Comparison of ENCODE assay signal across 8 mouse cellular contexts in genomic region chr5:71700468-71701272, GRCm38 (mm10). TPM values are rescaled to one million over a fixed set of nuclear protein-coding genes. Genes with fewer than 3 reads are reported as not detected.
A peak's percentile ranks its signal among the peaks of the same experiment; 100 is the strongest.
DNase-seq lines count a peak whose midpoint lies in the region; ATAC-seq and TF ChIP-seq lines count a peak whose summit lies in the region.

No protein-coding gene starts in this region.

- H3K36me3 ChIP-seq in intestine, postnatal 0 days (ENCODE audit: control insufficient read depth, insufficient read depth) = no peaks in the 10 kb centered on the region
- no peaks in the 10 kb centered on the region for H3K36me3 ChIP-seq in limb, embryonic 10.5 days
- no peaks in the 10 kb centered on the region for H3K36me3 ChIP-seq in midbrain, embryonic 15.5 days (replicated peaks)
- H3K36me3 ChIP-seq in testis, adult 2 months (ENCODE audit: control insufficient read depth, insufficient read depth, low read length) = no peaks in the 10 kb centered on the region

- peak; percentile 6 to 11 for DNase-seq in adrenal gland, postnatal 4 days (ENCODE audit: low spot score in 2 of 2)
- peak; percentile 81 for DNase-seq in embryo, embryonic 11 days
- peak; percentile 74 for DNase-seq in limb, embryonic 10.5 days (ENCODE audit: low spot score)

- TF ChIP-seq CTCF in intestine, postnatal 0 days (IDR thresholded peaks at IDR 0.05; ENCODE audit: low read depth) = peak; percentile 59
- TF ChIP-seq CTCF in testis, adult 2 months (IDR thresholded peaks at IDR 0.05; ENCODE audit: control insufficient read depth, insufficient read depth, insufficient replicate concordance, low read depth, low read length) = no peak

- H3K27me3 ChIP-seq in intestine, postnatal 0 days (replicated peaks; ENCODE audit: control insufficient read depth, insufficient read depth, low read length) = peaks cover 15% of the 10 kb centered on the region
- H3K27me3 ChIP-seq in limb, embryonic 10.5 days (ENCODE audit: low read depth, poor library complexity, severe bottlenecking) = peaks cover 34% of the 10 kb centered on the region
- H3K27me3 ChIP-seq in midbrain, embryonic 15.5 days (replicated peaks) = no peaks in the 10 kb centered on the region
- H3K27me3 ChIP-seq in testis, adult 2 months (ENCODE audit: control insufficient read depth, insufficient read depth, low read length) = no peaks in the 10 kb centered on the region; the same call in 1 of the 2 replicates

- peak overlapping the region; percentile 40 for H3K4me3 ChIP-seq in intestine, postnatal 0 days (ENCODE audit: low read depth, low read length)
- peak overlapping the region; percentile 57 for H3K4me3 ChIP-seq in limb, embryonic 10.5 days
- peak overlapping the region; percentile 54 for H3K4me3 ChIP-seq in midbrain, embryonic 15.5 days
- peak overlapping the region; percentile 68 for H3K4me3 ChIP-seq in testis, adult 2 months (ENCODE audit: control insufficient read depth, low read depth, low read length)

- peak overlapping the region; percentile 28; the same call in 1 of the 2 replicates for H3K9ac ChIP-seq in intestine, postnatal 0 days (ENCODE audit: low read depth, low read length)
- H3K9ac ChIP-seq in midbrain, embryonic 15.5 days = peak overlapping the region; percentile 52

- ATAC-seq in granulocyte monocyte progenitor cell, adult 5-6 weeks (replicated peaks; ENCODE audit: poor library complexity, severe bottlenecking) = peak; percentile 46
- ATAC-seq in intestine, postnatal 0 days = peak; percentile 25; the same call in 1 of the 2 replicates
- peak; percentile 94 for ATAC-seq in midbrain, embryonic 15.5 days (replicated peaks)
- no peak for ATAC-seq in erythroid progenitor cell, adult 5-6 weeks (replicated peaks; ENCODE audit: low FRiP score, poor library complexity, severe bottlenecking)

- H3K9me3 ChIP-seq in intestine, postnatal 0 days (ENCODE audit: control insufficient read depth) = no peaks in the 10 kb centered on the region
- no peaks in the 10 kb centered on the region for H3K9me3 ChIP-seq in limb, embryonic 10.5 days (replicated peaks)
- H3K9me3 ChIP-seq in midbrain, embryonic 15.5 days = no peaks in the 10 kb centered on the region

- under 1% methylated on average over 46 of the region's 46 CpGs for WGBS in intestine, postnatal 0 days
- WGBS in limb, embryonic 10.5 days = under 1% methylated on average over 46 of the region's 46 CpGs
- WGBS in midbrain, embryonic 15.5 days = 0% methylated on average over 46 of the region's 46 CpGs

- no peak overlapping the region for H3K27ac ChIP-seq in intestine, postnatal 0 days (ENCODE audit: low read depth, low read length)
- H3K27ac ChIP-seq in limb, embryonic 10.5 days = no peak overlapping the region; the same call in 1 of the 2 replicates
- peak overlapping the region; percentile 61 for H3K27ac ChIP-seq in midbrain, embryonic 15.5 days
- no peak overlapping the region for H3K27ac ChIP-seq in testis, adult 2 months (ENCODE audit: control insufficient read depth, insufficient read depth, low read depth, low read length)

- TF ChIP-seq POLR2A in testis, adult 2 months (IDR thresholded peaks at IDR 0.05; ENCODE audit: control insufficient read depth, low read depth, low read length) = no peak

- H3K4me2 ChIP-seq in intestine, postnatal 0 days (replicated peaks; ENCODE audit: low read depth) = peak overlapping the region; percentile 75
- peak overlapping the region; percentile 79 for H3K4me2 ChIP-seq in midbrain, embryonic 15.5 days

- H3K4me1 ChIP-seq in intestine, postnatal 0 days (replicated peaks; ENCODE audit: control insufficient read depth, insufficient read depth, low read length) = 0 out of 2 replicates have a peak, but pooled peaks cover 3% of the 10 kb centered on the region
- peaks cover 15% of the 10 kb centered on the region for H3K4me1 ChIP-seq in limb, embryonic 10.5 days
- H3K4me1 ChIP-seq in midbrain, embryonic 15.5 days = peaks cover 6% of the 10 kb centered on the region
- H3K4me1 ChIP-seq in testis, adult 2 months (ENCODE audit: control insufficient read depth, insufficient read depth, low read length) = peaks cover 7% of the 10 kb centered on the region

RNA-seq across cellular contexts. Expression of gene Gabra4, which starts 42.6 kb away (rescaled TPM):
- 1 to 10 TPM; 1.1 TPM for total RNA-seq in adrenal gland, postnatal 4 days (2021)
- not detected in 2 replicates for total RNA-seq in granulocyte monocyte progenitor cell, adult 5-6 weeks (2014; fragmentation: Nextera tagmentation)
- total RNA-seq in granulocyte monocyte progenitor cell, adult 5-6 weeks (2017) = not detected in 2 replicates
- 0.18 TPM in 2 replicates for polyA plus RNA-seq in intestine, postnatal 0 days (2015; fragmentation: Nextera tagmentation; extraction: Ambion mirVana)
- polyA plus RNA-seq in limb, embryonic 10.5 days (2016; fragmentation: Nextera tagmentation; extraction: Ambion mirVana) = 1.6 TPM in 2 replicates
- 18.7 and 20.0 TPM in 2 replicates for polyA plus RNA-seq in midbrain, embryonic 15.5 days (2015; fragmentation: Nextera tagmentation; extraction: Ambion mirVana)
- polyA plus RNA-seq in testis, adult 2 months (2012; rRNA removed) = 0.14 and 0.20 TPM in 2 replicates
- total RNA-seq in erythroid progenitor cell, adult 5-6 weeks (2015; ENCODE audit: low replicate concordance) = not detected in 2 replicates
- total RNA-seq in erythroid progenitor cell, adult 5-6 weeks (2017; ENCODE audit: low replicate concordance) = not detected in 2 replicates

RNA-seq across cellular contexts. Expression of gene Gabrb1, which starts 42.8 kb away (rescaled TPM):
- under 1 TPM; 0.06 to 0.14 TPM for total RNA-seq in adrenal gland, postnatal 4 days (2021)
- not detected in 2 replicates for total RNA-seq in granulocyte monocyte progenitor cell, adult 5-6 weeks (2014; fragmentation: Nextera tagmentation)
- total RNA-seq in granulocyte monocyte progenitor cell, adult 5-6 weeks (2017) = not detected in 2 replicates
- 0.03 and 0.16 TPM in 2 replicates for polyA plus RNA-seq in intestine, postnatal 0 days (2015; fragmentation: Nextera tagmentation; extraction: Ambion mirVana)
- polyA plus RNA-seq in limb, embryonic 10.5 days (2016; fragmentation: Nextera tagmentation; extraction: Ambion mirVana) = 0.01 and 0.04 TPM in 2 replicates
- 27.2 and 32.8 TPM in 2 replicates for polyA plus RNA-seq in midbrain, embryonic 15.5 days (2015; fragmentation: Nextera tagmentation; extraction: Ambion mirVana)
- polyA plus RNA-seq in testis, adult 2 months (2012; rRNA removed) = 0.11 and 0.35 TPM in 2 replicates
- not detected in 2 replicates for total RNA-seq in erythroid progenitor cell, adult 5-6 weeks (2015; ENCODE audit: low replicate concordance)
- under 0.01 TPM in 1 of 2 replicates, not detected in the other for total RNA-seq in erythroid progenitor cell, adult 5-6 weeks (2017; ENCODE audit: low replicate concordance)

Comparison
In these comparisons a context has a peak if more than half of its experiments do, and no peak if none do; other contexts are left out.
1. DNase-seq: peak in every context shown above with its lines; median percentile 81 in embryo, embryonic 11 days; 74 in limb, embryonic 10.5 days; 8 in adrenal gland, postnatal 4 days.
2. RNA of gene Gabrb1, which starts 42.8 kb away (polyA plus RNA-seq): 27.2 to 32.8 TPM in midbrain, embryonic 15.5 days; 0.11 to 0.35 TPM in testis, adult 2 months, 0.03 to 0.16 TPM in intestine, postnatal 0 days and 0.01 to 0.04 TPM in limb, embryonic 10.5 days; every median in the first group is over 10 times any median in the second.
3. Peak in every context shown above with its lines, with median percentiles within 50 percentile points of each other: H3K4me3 ChIP-seq.